8 mouse cellular contexts compared by ENCODE assay signal in the genomic region with DNA sequence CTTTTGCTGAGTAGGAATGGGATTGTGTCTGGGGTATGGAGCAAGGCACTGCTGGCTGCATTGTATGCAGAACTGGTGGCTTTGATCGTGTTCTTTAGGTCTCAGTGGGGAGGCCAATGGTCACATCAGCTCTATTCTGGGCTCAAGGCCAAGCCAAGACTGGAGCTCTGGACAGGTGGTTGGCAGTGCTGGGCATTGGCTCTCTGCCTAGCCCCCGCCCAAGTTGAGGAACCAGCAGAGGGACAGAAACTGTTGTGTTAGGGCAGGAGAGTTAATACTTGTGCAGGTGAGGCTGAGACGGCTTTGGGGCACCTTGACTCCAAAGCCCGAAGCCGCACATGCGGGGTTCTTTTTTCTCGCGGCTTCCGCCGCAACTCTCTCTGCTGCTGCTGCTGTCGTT. TPM values are rescaled to one million over a fixed set of nuclear protein-coding genes. Genes with fewer than 3 reads are reported as not detected.
DNase-seq lines count a peak whose midpoint lies in the region; ATAC-seq and TF ChIP-seq lines count a peak whose summit lies in the region.

Lrrc26 (plus strand) TSS at position 265 of the 400 bp plus-strand sequence.

- H3K4me1 ChIP-seq in G1E (ENCODE audit: insufficient read depth, low read depth, low read length): peaks cover 26% of the 10 kb centered on the region
- peaks cover 18% of the 10 kb centered on the region for H3K4me1 ChIP-seq in heart, postnatal 0 days (ENCODE audit: control insufficient read depth, insufficient read depth)
- peaks cover 11% of the 10 kb centered on the region; the same call in 1 of the 2 replicates for H3K4me1 ChIP-seq in midbrain, postnatal 0 days (ENCODE audit: insufficient read depth, low read length)

- H3K36me3 ChIP-seq in G1E (replicated peaks): peaks cover 24% of the 10 kb centered on the region
- peaks cover 15% of the 10 kb centered on the region for H3K36me3 ChIP-seq in heart, postnatal 0 days (replicated peaks; ENCODE audit: control insufficient read depth, insufficient read depth, low read length)
- H3K36me3 ChIP-seq in midbrain, postnatal 0 days (ENCODE audit: insufficient read depth, low read length): peaks cover 30% of the 10 kb centered on the region

- no peak within 1 kb of the TSS for H3K27ac ChIP-seq in heart, postnatal 0 days (ENCODE audit: low read depth)
- H3K27ac ChIP-seq in midbrain, postnatal 0 days (ENCODE audit: low read depth, low read length): no peak within 1 kb of the TSS

- peak within 1 kb of the TSS; percentile 20; the same call in 1 of the 2 replicates for H3K4me3 ChIP-seq in G1E (ENCODE audit: low read depth, low read length)
- H3K4me3 ChIP-seq in heart, postnatal 0 days (ENCODE audit: low read depth, low read length): peak within 1 kb of the TSS; percentile 29
- H3K4me3 ChIP-seq in midbrain, postnatal 0 days (ENCODE audit: low read depth, low read length): peak within 1 kb of the TSS; percentile 18

- no peak for TF ChIP-seq CTCF in G1E (IDR thresholded peaks at IDR 0.05; ENCODE audit: low read depth, low read length)
- TF ChIP-seq CTCF in heart, postnatal 0 days (IDR thresholded peaks at IDR 0.05; ENCODE audit: low read depth): no peak
- no peak for TF ChIP-seq CTCF in midbrain, postnatal 0 days (IDR thresholded peaks at IDR 0.05)

- peak within 1 kb of the TSS; percentile 52 for H3K4me2 ChIP-seq in heart, postnatal 0 days (ENCODE audit: low read depth, low read length)
- H3K4me2 ChIP-seq in midbrain, postnatal 0 days (ENCODE audit: low read depth, low read length, poor library complexity, severe bottlenecking): peak within 1 kb of the TSS; percentile 50

- 8% methylated on average over 11 of the region's 11 CpGs for WGBS in heart, postnatal 0 days
- 5% methylated on average over 11 of the region's 11 CpGs for WGBS in midbrain, postnatal 0 days

- no peak for ATAC-seq in G1E (ENCODE audit: extremely low read depth, insufficient number of reproducible peaks, low FRiP score, poor library complexity, severe bottlenecking)
- ATAC-seq in heart, postnatal 0 days (ENCODE audit: insufficient read depth, low read depth): no peak
- ATAC-seq in midbrain, postnatal 0 days (ENCODE audit: low FRiP score): no peak
- ATAC-seq in frontal cortex, adult (ENCODE audit: low TSS enrichment): no peak

- H3K9me3 ChIP-seq in G1E (replicated peaks): no peaks in the 10 kb centered on the region
- no peaks in the 10 kb centered on the region for H3K9me3 ChIP-seq in heart, postnatal 0 days (replicated peaks; ENCODE audit: control insufficient read depth, low read length)
- no peaks in the 10 kb centered on the region for H3K9me3 ChIP-seq in midbrain, postnatal 0 days (ENCODE audit: low read length)

- DNase-seq in gastrocnemius, adult 18-20 months (ENCODE audit: low spot score): peak; percentile 43
- no peak for DNase-seq in gastrocnemius, postnatal 14 days
- no peak for DNase-seq in G1E (ENCODE audit: low spot score)
- DNase-seq in heart, postnatal 0 days (ENCODE audit: low spot score): no peak
- peak; percentile 83 to 84 for DNase-seq in kidney, postnatal 36 days
- peak; percentile 67 for DNase-seq in midbrain, postnatal 0 days (ENCODE audit: low spot score)
- no peak for DNase-seq in B cell, adult 2 months

- no peak for TF ChIP-seq EP300 in heart, postnatal 0 days (IDR thresholded peaks at IDR 0.05; ENCODE audit: low read depth)

- peaks cover 57% of the 10 kb centered on the region for H3K27me3 ChIP-seq in G1E (ENCODE audit: insufficient read depth, low read length)
- peaks cover 61% of the 10 kb centered on the region for H3K27me3 ChIP-seq in heart, postnatal 0 days (ENCODE audit: control insufficient read depth, insufficient read depth, low read length)
- H3K27me3 ChIP-seq in midbrain, postnatal 0 days (ENCODE audit: insufficient read depth, low read length): peaks cover 45% of the 10 kb centered on the region

- intact Hi-C loops in gastrocnemius, postnatal 14 days (cut with DNase I; ENCODE audit: low total_unique reads): no loop called here

- no peak within 1 kb of the TSS for H3K9ac ChIP-seq in heart, postnatal 0 days (replicated peaks; ENCODE audit: low read depth, low read length)
- H3K9ac ChIP-seq in midbrain, postnatal 0 days (replicated peaks; ENCODE audit: low read length, poor library complexity, severe bottlenecking): peak within 1 kb of the TSS; percentile 1; the same call in 1 of the 2 replicates

RNA-seq across cellular contexts. Expression of gene Lrrc26, which starts in this region (rescaled TPM):
- not detected for total RNA-seq in gastrocnemius, adult 18-20 months (2021)
- total RNA-seq in gastrocnemius, postnatal 14 days (2021): not detected
- not detected in 2 replicates for total RNA-seq in G1E (2014; fragmentation: Nextera tagmentation)
- not detected in 2 replicates for total RNA-seq in G1E (2017)
- not detected in 2 replicates for polyA plus RNA-seq in G1E (2012)
- total RNA-seq in heart, postnatal 0 days (2014; rRNA removed; ENCODE audit: low replicate concordance): not detected in 2 replicates
- 1.2 TPM in 1 of 2 replicates, not detected in the other for polyA plus RNA-seq in heart, postnatal 0 days (2015; fragmentation: Nextera tagmentation; extraction: Ambion mirVana)
- not detected in 2 replicates for total RNA-seq in midbrain, postnatal 0 days (2014; rRNA removed)
- polyA plus RNA-seq in midbrain, postnatal 0 days (2015; fragmentation: Nextera tagmentation; extraction: Ambion mirVana): 0.23 and 0.26 TPM in 2 replicates

Comparison
In these comparisons a context has a peak if more than half of its experiments do, and no peak if none do; other contexts are left out.
1. Peak in DNase-seq in gastrocnemius, adult 18-20 months; RNA of the gene not detected or under 1 TPM.
2. Peak in DNase-seq, H3K4me3 ChIP-seq, H3K9ac ChIP-seq and H3K4me2 ChIP-seq in midbrain, postnatal 0 days; RNA of the gene not detected or under 1 TPM.
3. DNase-seq: peak in kidney, postnatal 36 days (2 of 2); none in gastrocnemius, postnatal 14 days (single experiment), G1E (single experiment), heart, postnatal 0 days (single experiment) and B cell, adult 2 months (0 of 2).
4. Peak in every context shown above with its lines, with median percentiles within 50 percentile points of each other: H3K4me3 ChIP-seq.